Mouse (Mus musculus) midbrain, embryonic 10.5 days (tissue): ENCODE results near the gene Nedd8. TPM values are rescaled to one million over a fixed set of nuclear protein-coding genes. Genes with fewer than 3 reads are reported as not detected.
A peak's percentile ranks its signal among the peaks of the same experiment; 100 is the strongest.

Experiments
- DNase-seq: peaks from one replicate; pipeline ENCODE4 v3.0.0-alpha.2; 2017; ENCODE audit warnings: low spot score
- H3K27ac ChIP-seq: fragments of 300-500 bp; sonication (generic); replicated peaks from 2 replicates; pipeline ENCODE4 v1.5.1; 2016; ENCODE audit warnings: mild to moderate bottlenecking
- H3K27me3 ChIP-seq: fragments of 300-500 bp; sonication (generic); 2 replicates; pipeline ENCODE4 v1.6.1; 2016; ENCODE audit warnings: low read depth, mild to moderate bottlenecking; ENCODE audit not compliant: poor library complexity, severe bottlenecking
- H3K36me3 ChIP-seq: fragments of 300-500 bp; sonication (generic); 2 replicates; pipeline ENCODE4 v1.6.1; 2016; ENCODE audit warnings: mild to moderate bottlenecking, moderate library complexity
- H3K4me1 ChIP-seq: fragments of 300-500 bp; sonication (generic); 2 replicates; pipeline ENCODE4 v1.6.1; 2016
- H3K4me3 ChIP-seq: fragments of 300-500 bp; sonication (generic); 2 replicates; pipeline ENCODE4 v1.5.1; 2016; ENCODE audit warnings: mild to moderate bottlenecking, moderate library complexity
- H3K9me3 ChIP-seq: fragments of 300-500 bp; sonication (generic); replicated peaks from 2 replicates; pipeline ENCODE4 v1.6.1; 2016; ENCODE audit warnings: mild to moderate bottlenecking
- WGBS: fragments of 180-500 bp; shearing (Covaris S2); methylation state at CpG from one replicate; pipeline ENCODE4 v1.1.7; 2016; 5-methylcytosine and 5-hydroxymethylcytosine counted together
- polyA plus RNA-seq: library from polyadenylated mRNA; unstranded; fragments of >200 nt; fragmentation: Nextera tagmentation; extraction: Ambion mirVana; gene quantifications from 2 replicates; pipeline ENCODE4 v1.2.1, GENCODE M21; 2016

The Nedd8 gene
- polyA plus RNA-seq, 1 experiment from 2014 or later: 610 TPM

- H3K27ac ChIP-seq: no peak overlapping the region
- no peaks in the 10 kb centered on the region for H3K27me3 ChIP-seq
- DNase-seq: no peak
- no peaks in the 10 kb centered on the region for H3K4me1 ChIP-seq
- 95% methylated on average over 27 of the region's 27 CpGs for WGBS
- H3K9me3 ChIP-seq: no peaks in the 10 kb centered on the region
- H3K4me3 ChIP-seq: no peak overlapping the region
- H3K36me3 ChIP-seq: peaks cover 97% of the 10 kb centered on the region
These were observed 43.7 kb downstream of the Nedd8 start for GRCm38 (mm10) chr14:55628077-55628827.

GRCm38 (mm10) chr14:55618486-55619195 lies 53.3 kb downstream of the Nedd8 start:
- Histone ChIP-seq H3K36me3 (0 out of 2 replicates have a peak, but pooled peaks cover under 1% of the 10 kb centered on the region), H3K4me3 (peak overlapping the region; percentile 38), H3K27ac (no peak overlapping the region; the same call in 1 of the 2 replicates), H3K4me1 (peaks cover 18% of the 10 kb centered on the region), H3K27me3 (peaks cover 6% of the 10 kb centered on the region), H3K9me3 (no peaks in the 10 kb centered on the region)
- no peak for DNase-seq
- 60% methylated on average over 22 of the region's 22 CpGs for WGBS

- Histone ChIP-seq H3K9me3 (no peaks in the 10 kb centered on the region), H3K36me3 (no peaks in the 10 kb centered on the region), H3K4me1 (peaks cover 18% of the 10 kb centered on the region), H3K27me3 (peaks cover 6% of the 10 kb centered on the region), H3K27ac (no peak within 1 kb of the TSS; the same call in 1 of the 2 replicates), H3K4me3 (peak within 1 kb of the TSS; percentile 38)
- 18% methylated on average over 21 of the region's 21 CpGs for WGBS
- peak; percentile 43 for DNase-seq
These were observed 54.1 kb downstream of the Nedd8 start, which contains the start of gene Rec8 for GRCm38 (mm10) chr14:55617822-55618221. Rec8 (plus strand) TSS chr14:55618037.

GRCm38 (mm10) chr14:55616844-55617243 lies 55.1 kb downstream of the Nedd8 start:
- peaks cover 6% of the 10 kb centered on the region for H3K27me3 ChIP-seq
- H3K4me1 ChIP-seq: peaks cover 18% of the 10 kb centered on the region
- H3K4me3 ChIP-seq: no peak overlapping the region
- H3K9me3 ChIP-seq: no peaks in the 10 kb centered on the region
- DNase-seq: no peak
- WGBS: 92% methylated on average over 2 of the region's 2 CpGs
- no peak overlapping the region for H3K27ac ChIP-seq
- H3K36me3 ChIP-seq: no peaks in the 10 kb centered on the region

- Histone ChIP-seq H3K4me3 (no peak overlapping the region), H3K36me3 (no peaks in the 10 kb centered on the region), H3K9me3 (no peaks in the 10 kb centered on the region), H3K4me1 (peaks cover 18% of the 10 kb centered on the region), H3K27me3 (peaks cover 6% of the 10 kb centered on the region), H3K27ac (no peak overlapping the region)
- DNase-seq: no peak
- 38% methylated on average over 2 of the region's 2 CpGs for WGBS
These were observed 56.0 kb downstream of the Nedd8 start for GRCm38 (mm10) chr14:55615876-55616275.

- Histone ChIP-seq H3K4me3 (no peak overlapping the region), H3K27ac (no peak overlapping the region), H3K4me1 (peaks cover 18% of the 10 kb centered on the region), H3K27me3 (peaks cover 6% of the 10 kb centered on the region), H3K36me3 (peaks cover 3% of the 10 kb centered on the region), H3K9me3 (no peaks in the 10 kb centered on the region)
- DNase-seq: no peak
- WGBS: 85% methylated on average over 7 of the region's 7 CpGs
These were observed 57.3 kb downstream of the Nedd8 start for GRCm38 (mm10) chr14:55614565-55615178.

GRCm38 (mm10) chr14:55613346-55613745 lies 58.6 kb downstream of the Nedd8 start:
- H3K4me3 ChIP-seq: no peak overlapping the region
- no peak overlapping the region for H3K27ac ChIP-seq
- no peak for DNase-seq
- peaks cover 16% of the 10 kb centered on the region for H3K36me3 ChIP-seq
- no peaks in the 10 kb centered on the region for H3K9me3 ChIP-seq
- peaks cover 12% of the 10 kb centered on the region for H3K4me1 ChIP-seq
- WGBS: 76% methylated on average over 6 of the region's 6 CpGs
- H3K27me3 ChIP-seq: peaks cover 1% of the 10 kb centered on the region

Other genes starting within 250 kb of the Nedd8 start
- gene Dhrs4, start 193.4 kb downstream of the Nedd8 start, polyA plus RNA-seq: 60.9 and 64.5 TPM in 2 replicates
- gene Carmil3, start 181.5 kb downstream of the Nedd8 start, polyA plus RNA-seq: 5.2 and 6.6 TPM in 2 replicates
- gene Cpne6, start 161.7 kb downstream of the Nedd8 start, polyA plus RNA-seq: 0.36 and 0.48 TPM in 2 replicates
- gene Nrl, start 147.1 kb downstream of the Nedd8 start, polyA plus RNA-seq: not detected in 2 replicates
- 16.5 and 18.5 TPM in 2 replicates for gene Pck2, start 131.9 kb downstream of the Nedd8 start, polyA plus RNA-seq
- 78.5 and 90.8 TPM in 2 replicates for gene Dcaf11, start 112.1 kb downstream of the Nedd8 start, polyA plus RNA-seq
- 0.30 TPM in 1 of 2 replicates, not detected in the other for gene A730061H03Rik, start 111.7 kb downstream of the Nedd8 start, polyA plus RNA-seq
- 0.14 and 0.25 TPM in 2 replicates for gene Fitm1, start 96.5 kb downstream of the Nedd8 start, polyA plus RNA-seq
- gene Psme1, start 94.0 kb downstream of the Nedd8 start, polyA plus RNA-seq: 88.7 and 97.9 TPM in 2 replicates
- 7.9 and 8.0 TPM in 2 replicates for gene Emc9, start 86.8 kb downstream of the Nedd8 start, polyA plus RNA-seq
- 171 and 184 TPM in 2 replicates for gene Psme2, start 81.0 kb downstream of the Nedd8 start, polyA plus RNA-seq
- 15.4 and 21.0 TPM in 2 replicates for gene Rnf31, start 80.4 kb downstream of the Nedd8 start, polyA plus RNA-seq
- 6.5 and 6.9 TPM in 2 replicates for gene Irf9, start 68.6 kb downstream of the Nedd8 start, polyA plus RNA-seq
- gene Rec8, start 54.1 kb downstream of the Nedd8 start, polyA plus RNA-seq: 4.1 and 5.5 TPM in 2 replicates
- 94.1 and 100 TPM in 2 replicates for gene Ipo4, start 36.2 kb downstream of the Nedd8 start, polyA plus RNA-seq
- gene Gm49378, start 34.2 kb downstream of the Nedd8 start, polyA plus RNA-seq: 1.1 and 1.2 TPM in 2 replicates
- gene Tm9sf1, start 28.3 kb downstream of the Nedd8 start, polyA plus RNA-seq: 74.7 and 77.1 TPM in 2 replicates
- 0.75 and 0.79 TPM in 2 replicates for gene Tssk4, start 21.9 kb downstream of the Nedd8 start, polyA plus RNA-seq
- gene Mdp1, start 11.6 kb downstream of the Nedd8 start, polyA plus RNA-seq: 65.3 and 72.9 TPM in 2 replicates
- 63.5 and 65.0 TPM in 2 replicates for gene Gmpr2, start 183 bp downstream of the Nedd8 start, polyA plus RNA-seq
- 70.5 and 74.5 TPM in 2 replicates for gene Tinf2, start 9.7 kb upstream of the Nedd8 start, polyA plus RNA-seq
- gene Tgm1, start 41.8 kb upstream of the Nedd8 start, polyA plus RNA-seq: 0.27 and 0.42 TPM in 2 replicates
- 30.1 and 34.4 TPM in 2 replicates for gene Rabggta, start 50.1 kb upstream of the Nedd8 start, polyA plus RNA-seq
- 67.6 and 71.2 TPM in 2 replicates for gene Dhrs1, start 73.6 kb upstream of the Nedd8 start, polyA plus RNA-seq
- gene Nop9, start 73.6 kb upstream of the Nedd8 start, polyA plus RNA-seq: 50.6 and 60.8 TPM in 2 replicates
- gene Cideb, start 86.3 kb upstream of the Nedd8 start, polyA plus RNA-seq: 0.22 and 0.23 TPM in 2 replicates
- 0.06 and 0.22 TPM in 2 replicates for gene Ltb4r2, start 89.3 kb upstream of the Nedd8 start, polyA plus RNA-seq
- 0.25 and 0.30 TPM in 2 replicates for gene Ltb4r1, start 93.8 kb upstream of the Nedd8 start, polyA plus RNA-seq
- 5.4 and 6.5 TPM in 2 replicates for gene Adcy4, start 112.0 kb upstream of the Nedd8 start, polyA plus RNA-seq
- gene Ripk3, start 116.7 kb upstream of the Nedd8 start, polyA plus RNA-seq: 6.9 and 7.1 TPM in 2 replicates
- gene Nfatc4, start 151.0 kb upstream of the Nedd8 start, polyA plus RNA-seq: 22.0 and 24.6 TPM in 2 replicates
- gene Nynrin, start 181.9 kb upstream of the Nedd8 start, polyA plus RNA-seq: 22.3 and 25.1 TPM in 2 replicates
- gene Cbln3, start 212.3 kb upstream of the Nedd8 start, polyA plus RNA-seq: 0.14 and 0.16 TPM in 2 replicates
- gene Khnyn, start 212.8 kb upstream of the Nedd8 start, polyA plus RNA-seq: 23.2 and 24.7 TPM in 2 replicates
- 27.5 and 31.5 TPM in 2 replicates for gene Sdr39u1, start 228.2 kb upstream of the Nedd8 start, polyA plus RNA-seq